Mouse (Mus musculus): ENCODE measurements around the gene Fstl4. TPM values are rescaled to one million over a fixed set of nuclear protein-coding genes. Genes with fewer than 3 reads are reported as not detected.
A peak's percentile ranks its signal among the peaks of the same experiment; 100 is the strongest.

The Fstl4 gene
- polyA plus RNA-seq, 1 experiment from 2014 or later = 6.6 TPM

DNA sequence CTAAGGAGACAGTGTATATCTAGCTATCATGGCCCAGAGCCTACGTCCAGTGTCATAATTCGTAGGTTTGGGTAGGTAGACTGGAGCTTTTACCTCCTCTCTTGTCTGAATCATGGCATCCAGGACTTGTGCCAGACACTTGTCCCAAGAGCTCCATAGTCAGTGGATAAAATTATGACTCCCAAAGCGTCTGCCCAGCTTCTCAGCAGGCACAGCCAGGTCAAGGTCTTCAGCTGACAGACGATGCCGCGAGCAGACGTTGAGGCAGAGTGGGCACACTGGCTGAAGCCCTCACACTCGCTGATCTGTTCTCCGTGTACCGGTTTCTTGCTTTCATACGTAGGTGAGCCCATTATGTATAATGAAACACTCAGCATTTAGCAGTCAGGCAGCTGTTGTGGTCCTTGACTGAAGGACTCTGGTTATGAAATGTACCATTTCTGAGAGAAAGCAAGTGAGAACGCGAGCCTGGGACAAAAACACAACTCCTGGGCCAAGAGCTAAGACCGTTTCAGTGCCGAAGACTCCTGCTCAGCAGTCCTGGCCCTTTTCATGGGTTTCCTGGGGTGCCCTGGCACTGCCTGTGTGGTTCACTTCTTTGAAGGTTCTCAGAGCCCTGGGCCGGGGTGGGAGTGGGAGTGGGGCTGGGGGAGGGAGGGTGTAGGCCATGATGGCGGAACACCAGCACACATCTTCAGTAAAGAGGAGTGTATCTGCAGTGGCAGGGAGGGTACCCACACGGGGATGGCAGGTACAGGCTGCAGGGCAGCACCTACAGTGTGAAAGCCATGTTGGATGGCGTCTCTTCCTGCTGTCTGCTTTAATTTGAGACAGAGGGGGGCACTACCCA is 111.7 kb downstream of the Fstl4 start:
- H3K4me1 ChIP-seq (ENCODE audit: control insufficient read depth, insufficient read depth, low read length) = peaks cover 7% of the 10 kb centered on the region
- 81% methylated on average over 19 of the region's 19 CpGs for WGBS

DNA sequence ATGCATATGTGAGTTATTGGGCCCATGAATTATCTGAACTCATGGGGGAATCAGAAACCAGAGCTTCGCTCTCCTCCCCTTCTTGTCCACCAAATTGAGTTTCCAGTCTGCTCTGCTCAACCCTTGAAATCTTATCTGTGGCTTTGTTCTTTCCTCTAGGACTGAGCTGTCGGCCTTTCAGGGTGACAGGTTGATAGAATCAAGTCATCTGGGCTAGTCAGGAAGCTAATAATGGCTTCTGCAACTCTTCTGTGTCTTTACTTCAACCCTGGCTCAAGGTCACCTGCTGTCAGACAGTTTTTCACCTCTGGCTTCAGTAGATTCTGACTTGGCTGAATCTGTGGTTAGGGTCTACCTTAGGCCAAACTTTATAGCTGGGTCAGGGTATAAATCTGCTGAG is 113.2 kb downstream of the Fstl4 start:
- ATAC-seq (replicated peaks; ENCODE audit: extremely low read depth, insufficient read depth, low FRiP score) = peak; percentile 58
- Histone ChIP-seq H3K4me1 (ENCODE audit: control insufficient read depth, insufficient read depth, low read length) (peaks cover 7% of the 10 kb centered on the region), H3K4me2 (ENCODE audit: low read depth, low read length) (no peak overlapping the region), H3K4me3 (ENCODE audit: low read length) (no peak overlapping the region), H3K36me3 (ENCODE audit: control insufficient read depth, insufficient read depth) (no peaks in the 10 kb centered on the region), H3K9me3 (replicated peaks; ENCODE audit: control insufficient read depth, low read length) (peaks cover 4% of the 10 kb centered on the region; the same call in 1 of the 2 replicates), H3K27ac (ENCODE audit: low read length) (peak overlapping the region; percentile 69), H3K27me3 (ENCODE audit: control insufficient read depth, insufficient read depth, low read length) (no peaks in the 10 kb centered on the region), H3K9ac (ENCODE audit: low read length) (no peak overlapping the region)
- WGBS = 30% methylated on average over 2 of the region's 2 CpGs

More for the DNA sequence above, 111.7 kb downstream of the Fstl4 start:
- H3K4me2 ChIP-seq (ENCODE audit: low read depth, low read length) = no peak overlapping the region
- H3K27me3 ChIP-seq (ENCODE audit: control insufficient read depth, insufficient read depth, low read length) = no peaks in the 10 kb centered on the region
- H3K27ac ChIP-seq (ENCODE audit: low read length) = no peak overlapping the region
- no peak overlapping the region for H3K9ac ChIP-seq (ENCODE audit: low read length)
- ATAC-seq (replicated peaks; ENCODE audit: extremely low read depth, insufficient read depth, low FRiP score) = no peak
- H3K36me3 ChIP-seq (ENCODE audit: control insufficient read depth, insufficient read depth) = no peaks in the 10 kb centered on the region
- H3K9me3 ChIP-seq (replicated peaks; ENCODE audit: control insufficient read depth, low read length) = peaks cover 4% of the 10 kb centered on the region; the same call in 1 of the 2 replicates
- no peak overlapping the region for H3K4me3 ChIP-seq (ENCODE audit: low read length)

DNA sequence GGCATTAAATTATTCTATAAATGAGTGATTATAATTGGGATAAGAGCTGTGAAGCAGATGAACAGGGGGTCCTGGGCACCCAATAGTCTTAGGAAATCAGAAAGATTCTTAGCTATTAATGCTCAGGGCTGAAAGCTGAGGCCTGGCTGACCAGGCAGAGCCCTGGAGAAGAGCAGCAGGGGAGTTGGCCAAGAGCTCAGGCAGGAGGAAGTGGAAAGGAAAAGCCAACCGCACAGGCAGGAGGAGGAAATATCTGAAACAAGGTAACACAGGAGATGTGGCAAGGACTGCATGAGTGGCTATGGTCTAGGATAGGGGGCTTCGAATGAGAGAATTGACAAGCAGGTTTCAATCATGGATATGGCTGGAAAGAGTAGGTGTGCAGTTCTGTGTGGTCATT is 115.5 kb downstream of the Fstl4 start:
- Histone ChIP-seq H3K4me1 (ENCODE audit: control insufficient read depth, insufficient read depth, low read length) (peaks cover 7% of the 10 kb centered on the region), H3K9me3 (replicated peaks; ENCODE audit: control insufficient read depth, low read length) (no peaks in the 10 kb centered on the region), H3K27ac (ENCODE audit: low read length) (no peak overlapping the region), H3K4me3 (ENCODE audit: low read length) (no peak overlapping the region), H3K36me3 (ENCODE audit: control insufficient read depth, insufficient read depth) (no peaks in the 10 kb centered on the region), H3K27me3 (ENCODE audit: control insufficient read depth, insufficient read depth, low read length) (no peaks in the 10 kb centered on the region), H3K4me2 (ENCODE audit: low read depth, low read length) (no peak overlapping the region), H3K9ac (ENCODE audit: low read length) (no peak overlapping the region)
- no peak for ATAC-seq (replicated peaks; ENCODE audit: extremely low read depth, insufficient read depth, low FRiP score)
- 80% methylated on average over 2 of the region's 2 CpGs for WGBS

DNA sequence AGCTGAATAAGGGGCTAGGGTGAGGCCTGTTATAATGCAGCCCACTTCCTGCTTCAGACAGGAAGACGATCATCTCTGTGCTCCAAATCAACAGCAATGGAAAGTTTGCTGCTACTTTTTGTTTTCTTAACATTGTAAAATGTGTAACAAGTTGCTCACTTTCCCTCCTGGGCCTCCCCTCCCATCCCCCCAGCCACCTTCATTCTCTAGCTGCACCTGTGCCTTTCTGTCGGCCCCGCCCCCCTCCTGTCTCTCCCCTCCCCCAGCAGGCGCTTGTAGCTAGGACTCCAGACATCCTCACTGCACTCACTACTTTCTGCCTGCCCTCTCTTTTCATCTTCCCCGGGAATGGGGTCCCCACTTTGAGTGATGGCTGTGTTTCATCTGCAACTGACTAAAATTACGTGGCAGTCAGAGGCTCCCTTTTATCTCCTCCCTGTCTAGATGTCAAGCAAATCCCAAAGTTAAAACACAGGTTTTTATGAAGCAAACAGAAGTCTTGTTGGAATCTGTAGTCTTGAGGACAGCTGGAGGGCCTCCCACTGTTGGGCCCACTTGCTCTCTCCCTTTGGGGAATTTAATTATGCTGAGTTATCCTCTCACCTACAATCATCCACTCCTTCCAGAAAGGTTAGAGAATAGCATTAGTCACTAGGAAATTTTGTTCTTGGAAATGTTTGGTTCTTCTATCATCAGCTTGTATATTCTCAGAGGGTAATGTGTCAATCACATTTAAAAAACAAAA is 122.3 kb downstream of the Fstl4 start:
- H3K4me2 ChIP-seq (ENCODE audit: low read depth, low read length) = no peak overlapping the region
- 36% methylated on average over 6 of the region's 6 CpGs for WGBS
- no peak overlapping the region for H3K27ac ChIP-seq (ENCODE audit: low read length)
- no peaks in the 10 kb centered on the region for H3K36me3 ChIP-seq (ENCODE audit: control insufficient read depth, insufficient read depth)
- H3K27me3 ChIP-seq (ENCODE audit: control insufficient read depth, insufficient read depth, low read length) = no peaks in the 10 kb centered on the region
- no peak overlapping the region for H3K9ac ChIP-seq (ENCODE audit: low read length)
- ATAC-seq (replicated peaks; ENCODE audit: extremely low read depth, insufficient read depth, low FRiP score) = no peak
- H3K4me3 ChIP-seq (ENCODE audit: low read length) = no peak overlapping the region
- no peaks in the 10 kb centered on the region for H3K9me3 ChIP-seq (replicated peaks; ENCODE audit: control insufficient read depth, low read length)
- H3K4me1 ChIP-seq (ENCODE audit: control insufficient read depth, insufficient read depth, low read length) = no peaks in the 10 kb centered on the region

DNA sequence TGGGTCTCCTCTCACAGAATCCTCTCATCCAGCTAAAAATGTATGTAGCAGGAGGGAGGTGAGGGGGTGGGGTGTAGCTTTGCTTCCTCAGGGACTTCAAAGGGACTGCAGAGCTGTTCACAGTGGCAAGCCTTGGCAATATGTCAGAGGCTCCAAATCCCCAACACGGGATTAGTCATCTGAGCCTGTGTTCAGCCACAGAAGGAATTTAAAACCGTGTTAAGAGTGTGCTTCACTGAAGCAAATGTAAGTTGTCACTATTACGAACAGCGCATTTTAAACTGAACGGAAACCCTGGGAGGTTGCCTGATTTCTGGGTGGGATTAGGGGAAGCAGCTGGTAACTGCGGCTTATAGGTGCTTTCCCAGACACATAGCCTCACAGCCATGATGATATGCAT is 123.7 kb downstream of the Fstl4 start:
- WGBS = 39% methylated on average over 6 of the region's 6 CpGs
- no peak overlapping the region for H3K4me3 ChIP-seq (ENCODE audit: low read length)
- no peak overlapping the region for H3K27ac ChIP-seq (ENCODE audit: low read length)
- H3K9me3 ChIP-seq (replicated peaks; ENCODE audit: control insufficient read depth, low read length) = no peaks in the 10 kb centered on the region
- no peaks in the 10 kb centered on the region for H3K36me3 ChIP-seq (ENCODE audit: control insufficient read depth, insufficient read depth)
- ATAC-seq (replicated peaks; ENCODE audit: extremely low read depth, insufficient read depth, low FRiP score) = no peak
- no peaks in the 10 kb centered on the region for H3K4me1 ChIP-seq (ENCODE audit: control insufficient read depth, insufficient read depth, low read length)
- no peak overlapping the region for H3K4me2 ChIP-seq (ENCODE audit: low read depth, low read length)
- no peak overlapping the region for H3K9ac ChIP-seq (ENCODE audit: low read length)
- no peaks in the 10 kb centered on the region for H3K27me3 ChIP-seq (ENCODE audit: control insufficient read depth, insufficient read depth, low read length)

DNA sequence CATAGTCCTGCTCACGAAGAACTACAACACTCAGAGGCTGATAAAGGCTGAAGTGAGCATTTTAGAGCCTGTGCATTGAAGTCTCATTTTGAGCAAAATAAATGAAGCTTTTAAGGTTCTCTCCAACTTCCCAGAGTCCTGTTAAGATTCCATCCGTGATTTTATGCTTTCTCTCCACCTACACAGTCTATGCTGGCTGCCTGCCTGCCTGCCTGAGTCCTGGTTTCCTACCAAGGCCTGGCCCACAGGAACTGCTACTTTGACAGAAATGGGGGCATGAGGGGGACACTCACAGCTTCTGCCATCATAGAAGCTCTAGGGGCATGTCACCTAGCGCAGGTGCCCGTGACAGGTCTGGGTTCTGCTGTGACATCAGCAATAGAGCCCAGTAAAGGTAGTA is 125.1 kb downstream of the Fstl4 start:
- Histone ChIP-seq H3K9me3 (replicated peaks; ENCODE audit: control insufficient read depth, low read length) (no peaks in the 10 kb centered on the region), H3K27me3 (ENCODE audit: control insufficient read depth, insufficient read depth, low read length) (no peaks in the 10 kb centered on the region), H3K36me3 (ENCODE audit: control insufficient read depth, insufficient read depth) (no peaks in the 10 kb centered on the region), H3K4me3 (ENCODE audit: low read length) (no peak overlapping the region), H3K9ac (ENCODE audit: low read length) (no peak overlapping the region), H3K27ac (ENCODE audit: low read length) (no peak overlapping the region), H3K4me1 (ENCODE audit: control insufficient read depth, insufficient read depth, low read length) (no peaks in the 10 kb centered on the region), H3K4me2 (ENCODE audit: low read depth, low read length) (no peak overlapping the region)
- ATAC-seq (replicated peaks; ENCODE audit: extremely low read depth, insufficient read depth, low FRiP score) = no peak
- WGBS = 75% methylated on average over 4 of the region's 4 CpGs

DNA sequence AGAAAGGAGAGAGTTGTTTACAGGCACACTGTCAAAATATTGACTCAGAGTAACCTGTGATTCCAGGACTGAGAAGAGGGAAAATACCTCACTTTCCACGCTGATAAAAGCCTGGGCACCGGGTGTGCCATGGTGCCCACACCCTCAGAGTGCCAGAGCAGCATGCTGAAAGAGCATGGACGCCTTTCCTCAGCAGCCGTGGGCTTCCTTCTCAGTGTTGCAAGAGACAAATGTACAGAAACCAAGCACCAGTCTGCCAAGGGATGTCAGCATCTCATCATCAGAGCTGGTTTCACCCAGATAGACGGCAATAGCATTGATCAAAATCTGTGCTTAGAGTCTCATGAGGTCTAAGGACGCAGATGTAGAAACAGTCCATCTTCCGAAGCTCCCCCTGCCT is 125.7 kb downstream of the Fstl4 start:
- H3K27me3 ChIP-seq (ENCODE audit: control insufficient read depth, insufficient read depth, low read length) = no peaks in the 10 kb centered on the region
- no peak for ATAC-seq (replicated peaks; ENCODE audit: extremely low read depth, insufficient read depth, low FRiP score)
- no peak overlapping the region for H3K4me2 ChIP-seq (ENCODE audit: low read depth, low read length)
- WGBS = 70% methylated on average over 7 of the region's 7 CpGs
- no peaks in the 10 kb centered on the region for H3K9me3 ChIP-seq (replicated peaks; ENCODE audit: control insufficient read depth, low read length)
- no peak overlapping the region for H3K4me3 ChIP-seq (ENCODE audit: low read length)
- no peak overlapping the region for H3K27ac ChIP-seq (ENCODE audit: low read length)
- no peaks in the 10 kb centered on the region for H3K36me3 ChIP-seq (ENCODE audit: control insufficient read depth, insufficient read depth)
- no peaks in the 10 kb centered on the region for H3K4me1 ChIP-seq (ENCODE audit: control insufficient read depth, insufficient read depth, low read length)
- H3K9ac ChIP-seq (ENCODE audit: low read length) = no peak overlapping the region

DNA sequence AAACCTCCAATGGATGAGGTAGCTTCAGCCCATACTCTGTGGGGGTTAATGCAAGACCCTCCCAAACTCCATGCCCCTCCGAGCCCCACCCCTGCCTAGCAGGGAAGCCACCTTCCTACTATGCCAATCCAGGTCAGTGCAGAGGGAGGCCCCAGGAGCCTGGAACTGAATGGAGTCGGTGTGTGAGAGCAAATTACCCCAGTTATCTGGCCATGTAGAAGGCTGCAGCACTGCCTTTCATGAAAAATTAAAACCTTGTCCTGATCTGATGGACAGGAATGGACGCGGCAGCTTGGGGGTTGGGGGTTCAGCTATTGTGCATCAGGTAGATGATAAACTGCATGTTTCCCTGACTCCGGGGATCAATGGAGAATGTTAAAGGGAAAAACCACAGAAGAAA is 139.7 kb downstream of the Fstl4 start:
- ATAC-seq (replicated peaks; ENCODE audit: extremely low read depth, insufficient read depth, low FRiP score) = no peak

DNA sequence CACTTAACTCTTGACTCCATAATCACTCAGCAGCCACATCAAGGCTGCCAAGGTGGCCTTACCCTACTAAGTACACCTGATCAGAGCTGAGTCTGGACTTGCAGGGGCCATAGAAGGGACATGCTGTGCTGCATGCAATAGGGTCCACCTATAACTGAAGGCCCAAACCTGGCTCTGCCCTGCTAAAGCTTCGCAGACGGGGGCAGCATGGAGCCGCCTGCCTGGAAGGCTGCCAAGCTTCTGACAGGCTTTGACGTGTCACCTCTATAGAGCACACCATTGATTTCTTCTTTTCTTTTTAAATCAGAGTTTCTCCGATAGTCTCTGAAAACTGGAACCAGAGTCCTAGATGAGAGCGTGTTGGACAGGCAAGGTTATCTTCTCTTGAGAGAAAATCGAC is 146.4 kb downstream of the Fstl4 start:
- H3K4me1 ChIP-seq (ENCODE audit: control insufficient read depth, insufficient read depth, low read length) = peaks cover 12% of the 10 kb centered on the region
- H3K36me3 ChIP-seq (ENCODE audit: control insufficient read depth, insufficient read depth) = no peaks in the 10 kb centered on the region
- 20% methylated on average over 7 of the region's 7 CpGs for WGBS
- no peak overlapping the region for H3K4me3 ChIP-seq (ENCODE audit: low read length)
- no peak overlapping the region for H3K4me2 ChIP-seq (ENCODE audit: low read depth, low read length)
- ATAC-seq (replicated peaks; ENCODE audit: extremely low read depth, insufficient read depth, low FRiP score) = peak; percentile 67; the same call in 1 of the 2 replicates
- H3K9me3 ChIP-seq (replicated peaks; ENCODE audit: control insufficient read depth, low read length) = no peaks in the 10 kb centered on the region
- H3K27me3 ChIP-seq (ENCODE audit: control insufficient read depth, insufficient read depth, low read length) = no peaks in the 10 kb centered on the region
- H3K27ac ChIP-seq (ENCODE audit: low read length) = peak overlapping the region; percentile 55
- H3K9ac ChIP-seq (ENCODE audit: low read length) = no peak overlapping the region

More for the DNA sequence above, 139.7 kb downstream of the Fstl4 start:
- Histone ChIP-seq H3K4me1 (ENCODE audit: control insufficient read depth, insufficient read depth, low read length) (no peaks in the 10 kb centered on the region), H3K4me2 (ENCODE audit: low read depth, low read length) (no peak overlapping the region), H3K36me3 (ENCODE audit: control insufficient read depth, insufficient read depth) (no peaks in the 10 kb centered on the region), H3K27ac (ENCODE audit: low read length) (no peak overlapping the region), H3K27me3 (ENCODE audit: control insufficient read depth, insufficient read depth, low read length) (no peaks in the 10 kb centered on the region), H3K9ac (ENCODE audit: low read length) (no peak overlapping the region), H3K4me3 (ENCODE audit: low read length) (no peak overlapping the region), H3K9me3 (replicated peaks; ENCODE audit: control insufficient read depth, low read length) (no peaks in the 10 kb centered on the region)
- WGBS = 83% methylated on average over 5 of the region's 5 CpGs
